Mouse (Mus musculus) intestine, embryonic 14.5 days (tissue): ENCODE measurements at regions not wholly inside any gene's neighbourhood (a gene's known extent, or its start where the extent isn't known, plus 50 kb on each side); places are given as distances from the start of the nearest gene placed in this dataset.

Experiments
- ATAC-seq: fragments of 200-750 bp; cut with Nextera tagmentation; replicated peaks from 2 replicates; pipeline ENCODE4 v1.8.0; 2017; ENCODE audit warnings: low read depth, moderate number of reproducible peaks, moderate TSS enrichment, moderate library complexity; ENCODE audit not compliant: low FRiP score, low TSS enrichment
- DNase-seq: peaks from one replicate; pipeline ENCODE4 v3.0.0-alpha.2; 2018; ENCODE audit warnings: low spot score
- H3K27ac ChIP-seq: fragments of 300-500 bp; sonication (generic); 2 replicates; pipeline ENCODE4 v1.5.1; 2014; ENCODE audit warnings: low read depth, mild to moderate bottlenecking, control low read depth
- H3K27me3 ChIP-seq: fragments of 300-500 bp; sonication (generic); replicated peaks from 2 replicates; pipeline ENCODE4 v1.6.1; 2014; ENCODE audit warnings: low read length, control low read depth; ENCODE audit not compliant: control insufficient read depth, insufficient read depth
- H3K36me3 ChIP-seq: fragments of 300-500 bp; sonication (generic); 2 replicates; pipeline ENCODE4 v1.6.1; 2014; ENCODE audit warnings: low read length, control low read depth; ENCODE audit not compliant: control insufficient read depth, insufficient read depth
- H3K4me1 ChIP-seq: fragments of 300-500 bp; sonication (generic); replicated peaks from 2 replicates; pipeline ENCODE4 v1.6.1; 2014; ENCODE audit warnings: low read length, control low read depth, mixed read lengths; ENCODE audit not compliant: control insufficient read depth, insufficient read depth
- H3K4me2 ChIP-seq: fragments of 300-500 bp; sonication (generic); 2 replicates; pipeline ENCODE4 v1.6.1; 2014; ENCODE audit warnings: low read length
- H3K4me3 ChIP-seq: fragments of 300-500 bp; sonication (generic); 2 replicates; pipeline ENCODE4 v1.5.1; 2014; ENCODE audit warnings: low read depth, low read length, control low read depth, mixed read lengths
- H3K9ac ChIP-seq: fragments of 300-500 bp; sonication (generic); 2 replicates; pipeline ENCODE4 v1.6.1; 2014; ENCODE audit warnings: mild to moderate bottlenecking, low read length
- H3K9me3 ChIP-seq: fragments of 300-500 bp; sonication (generic); 2 replicates; pipeline ENCODE4 v1.6.1; 2016; ENCODE audit warnings: low read length, control low read depth; ENCODE audit not compliant: control insufficient read depth
- WGBS: fragments of 180-500 bp; shearing (Covaris S2); extraction: QIAGEN DNeasy Blood & Tissue Kit; methylation state at CpG from one replicate; pipeline ENCODE4 v1.1.7; 2014; 5-methylcytosine and 5-hydroxymethylcytosine counted together

GRCm38 (mm10) chr9:30539858-30540257, 113.0 kb downstream of the Snx19 start:
- Histone ChIP-seq H3K36me3 (no peaks in the 10 kb centered on the region), H3K4me3 (no peak overlapping the region), H3K4me1 (no peaks in the 10 kb centered on the region), H3K9me3 (no peaks in the 10 kb centered on the region), H3K27ac (no peak overlapping the region), H3K9ac (no peak overlapping the region), H3K4me2 (no peak overlapping the region), H3K27me3 (no peaks in the 10 kb centered on the region)
- no peak for ATAC-seq
- DNase-seq = no peak
- WGBS = 84% methylated on average over 6 of the region's 6 CpGs

DNA sequence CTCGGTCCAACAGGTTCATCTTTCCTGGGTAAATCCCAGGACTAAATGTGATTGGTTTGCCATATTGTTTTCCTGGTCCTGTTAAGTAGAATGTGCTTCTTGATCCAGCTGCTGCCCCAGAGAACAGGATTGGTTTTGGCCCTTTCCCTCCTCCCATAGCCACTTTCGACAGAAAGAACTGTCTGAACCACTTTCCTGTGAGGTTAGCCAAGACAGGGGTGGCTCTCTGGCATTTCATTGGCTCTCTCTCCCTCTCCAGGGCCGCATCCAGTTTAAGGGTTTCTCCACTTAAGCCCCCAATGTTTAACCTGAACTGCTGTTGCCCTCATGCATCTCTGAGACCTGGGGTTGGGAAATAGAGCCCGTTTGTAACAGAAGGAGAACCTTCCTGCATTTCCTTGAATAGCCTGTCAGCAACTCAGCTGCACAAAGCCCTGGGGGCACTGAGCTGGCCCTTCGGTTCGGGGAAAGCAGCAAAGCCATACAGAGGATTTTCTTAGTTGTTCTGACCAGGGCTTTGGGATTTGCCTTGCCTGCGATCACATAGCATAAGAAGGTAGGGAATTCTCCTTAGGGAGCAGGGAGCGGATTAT, 109.7 kb downstream of the Snx19 start:
- no peaks in the 10 kb centered on the region for H3K36me3 ChIP-seq
- no peak overlapping the region for H3K4me2 ChIP-seq
- ATAC-seq (no peak), DNase-seq (no peak)
- no peak overlapping the region for H3K4me3 ChIP-seq
- no peak overlapping the region for H3K27ac ChIP-seq
- 65% methylated on average over 8 of the region's 8 CpGs for WGBS
- no peaks in the 10 kb centered on the region for H3K27me3 ChIP-seq
- H3K4me1 ChIP-seq = no peaks in the 10 kb centered on the region
- H3K9me3 ChIP-seq = no peaks in the 10 kb centered on the region
- H3K9ac ChIP-seq = no peak overlapping the region

DNA sequence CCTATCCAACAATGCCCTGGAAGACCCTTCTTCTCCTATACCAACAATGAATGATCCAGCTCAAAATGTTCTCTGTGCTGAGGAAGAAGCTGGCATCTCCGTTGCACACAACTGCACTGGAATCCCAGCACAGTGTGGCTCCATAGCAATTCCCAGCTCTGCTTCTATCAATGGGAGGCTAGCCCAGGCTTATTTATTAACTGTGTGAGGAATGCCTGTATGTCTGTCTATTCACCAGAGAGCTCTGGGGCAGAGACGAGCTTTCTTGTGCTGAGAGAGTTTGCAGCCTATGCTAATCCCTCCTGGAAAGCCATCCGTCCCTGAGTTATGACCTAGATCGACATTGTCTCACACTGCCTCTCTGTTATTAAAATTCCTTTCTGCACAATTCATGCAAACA, 108.1 kb downstream of the Snx19 start:
- Histone ChIP-seq H3K9me3 (no peaks in the 10 kb centered on the region), H3K4me1 (no peaks in the 10 kb centered on the region), H3K27ac (no peak overlapping the region), H3K4me3 (no peak overlapping the region), H3K27me3 (no peaks in the 10 kb centered on the region), H3K9ac (no peak overlapping the region), H3K4me2 (no peak overlapping the region), H3K36me3 (no peaks in the 10 kb centered on the region)
- 43% methylated on average over 4 of the region's 4 CpGs for WGBS
- no peak for ATAC-seq
- DNase-seq = no peak

- DNase-seq (no peak), ATAC-seq (no peak)
- no peaks in the 10 kb centered on the region for H3K27me3 ChIP-seq
- 85% methylated on average over 11 of the region's 11 CpGs for WGBS
- H3K9me3 ChIP-seq = no peaks in the 10 kb centered on the region
- no peak overlapping the region for H3K4me3 ChIP-seq
- H3K4me2 ChIP-seq = no peak overlapping the region
- no peak overlapping the region for H3K27ac ChIP-seq
- H3K9ac ChIP-seq = no peak overlapping the region
- H3K36me3 ChIP-seq = no peaks in the 10 kb centered on the region
- H3K4me1 ChIP-seq = no peaks in the 10 kb centered on the region
Observed at GRCm38 (mm10) chr9:30533780-30534343, 107.0 kb downstream of the Snx19 start.

- no peak overlapping the region for H3K9ac ChIP-seq
- H3K27ac ChIP-seq = no peak overlapping the region
- 64% methylated on average over 9 of the region's 9 CpGs for WGBS
- H3K9me3 ChIP-seq = no peaks in the 10 kb centered on the region
- no peaks in the 10 kb centered on the region for H3K27me3 ChIP-seq
- no peaks in the 10 kb centered on the region for H3K4me1 ChIP-seq
- no peak overlapping the region for H3K4me3 ChIP-seq
- H3K36me3 ChIP-seq = no peaks in the 10 kb centered on the region
- DNase-seq (no peak), ATAC-seq (no peak)
- H3K4me2 ChIP-seq = no peak overlapping the region
Observed at GRCm38 (mm10) chr9:30533091-30533779, 106.3 kb downstream of the Snx19 start.

DNA sequence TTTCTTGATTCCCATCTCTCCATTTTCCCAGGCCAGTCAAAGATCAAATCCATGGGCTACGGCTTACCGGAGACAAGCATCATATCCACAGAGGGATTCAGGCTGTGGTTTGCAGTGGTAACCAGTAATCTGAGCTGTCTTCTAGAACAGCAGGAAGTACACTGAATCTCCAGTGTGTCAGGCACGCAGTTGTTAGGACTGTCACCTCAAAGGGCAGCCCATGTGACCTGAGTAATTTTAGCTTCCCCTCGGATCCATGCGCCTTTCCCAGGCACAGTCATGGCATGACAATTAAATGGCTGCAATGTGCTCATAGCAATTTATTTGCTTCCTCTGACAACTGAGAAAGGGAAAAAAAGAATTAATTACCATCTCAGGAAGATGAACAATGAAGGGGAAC, 98.2 kb downstream of the Snx19 start:
- 68% methylated on average over 5 of the region's 5 CpGs for WGBS
- ATAC-seq = no peak

DNA sequence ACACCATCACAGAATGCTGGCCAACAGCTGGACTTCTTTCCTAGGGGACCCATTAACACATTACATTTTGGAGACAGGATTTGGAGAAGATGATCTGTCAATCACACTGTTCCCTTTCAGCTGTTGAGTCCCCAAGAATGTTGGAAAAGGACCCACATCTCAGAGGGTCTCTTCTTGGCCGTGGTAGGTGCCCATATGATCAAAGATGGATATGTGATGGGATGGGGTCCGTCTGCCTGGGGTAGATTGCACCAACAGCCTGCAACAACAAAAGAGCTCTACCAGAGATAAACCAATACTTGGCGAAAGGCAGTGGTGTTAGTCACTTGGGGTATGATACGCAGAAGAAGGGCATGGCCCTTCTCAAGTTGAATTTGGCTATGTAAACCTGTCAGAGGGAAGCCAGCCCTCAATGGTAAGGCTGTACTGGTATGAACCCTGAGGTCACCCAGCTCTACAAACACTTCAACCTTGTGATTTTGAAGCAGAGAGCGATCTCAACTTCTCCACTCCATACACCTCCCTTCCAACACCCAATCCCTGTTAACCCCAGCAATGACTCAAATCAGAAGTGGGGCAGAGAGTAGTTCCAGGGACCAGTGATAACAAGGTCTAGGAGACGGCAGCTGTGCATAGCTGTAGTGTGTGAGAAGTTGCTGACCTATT, 97.6 kb downstream of the Snx19 start:
- no peak for DNase-seq
- no peak overlapping the region for H3K27ac ChIP-seq
- H3K4me1 ChIP-seq = no peaks in the 10 kb centered on the region
- 88% methylated on average over 6 of the region's 6 CpGs for WGBS
- H3K9me3 ChIP-seq = no peaks in the 10 kb centered on the region
- H3K27me3 ChIP-seq = no peaks in the 10 kb centered on the region
- no peak overlapping the region for H3K4me2 ChIP-seq
- H3K9ac ChIP-seq = no peak overlapping the region
- ATAC-seq = no peak
- no peak overlapping the region for H3K4me3 ChIP-seq
- H3K36me3 ChIP-seq = no peaks in the 10 kb centered on the region

More for the DNA sequence above, 98.2 kb downstream of the Snx19 start:
- Histone ChIP-seq H3K9me3 (no peaks in the 10 kb centered on the region), H3K4me3 (no peak overlapping the region), H3K36me3 (no peaks in the 10 kb centered on the region), H3K4me1 (no peaks in the 10 kb centered on the region), H3K27me3 (no peaks in the 10 kb centered on the region), H3K4me2 (no peak overlapping the region), H3K9ac (no peak overlapping the region), H3K27ac (no peak overlapping the region)
- DNase-seq = no peak

GRCm38 (mm10) chr9:30523852-30524251, 96.9 kb downstream of the Snx19 start:
- DNase-seq = no peak
- no peaks in the 10 kb centered on the region for H3K9me3 ChIP-seq
- WGBS = 97% methylated on average over 2 of the region's 2 CpGs
- H3K4me3 ChIP-seq = no peak overlapping the region
- H3K4me2 ChIP-seq = no peak overlapping the region
- H3K9ac ChIP-seq = no peak overlapping the region
- no peaks in the 10 kb centered on the region for H3K36me3 ChIP-seq
- ATAC-seq = no peak
- no peaks in the 10 kb centered on the region for H3K27me3 ChIP-seq
- no peaks in the 10 kb centered on the region for H3K4me1 ChIP-seq
- no peak overlapping the region for H3K27ac ChIP-seq
